Mouse (Mus musculus): ENCODE measurements around the gene Cd2bp2.

DNA sequence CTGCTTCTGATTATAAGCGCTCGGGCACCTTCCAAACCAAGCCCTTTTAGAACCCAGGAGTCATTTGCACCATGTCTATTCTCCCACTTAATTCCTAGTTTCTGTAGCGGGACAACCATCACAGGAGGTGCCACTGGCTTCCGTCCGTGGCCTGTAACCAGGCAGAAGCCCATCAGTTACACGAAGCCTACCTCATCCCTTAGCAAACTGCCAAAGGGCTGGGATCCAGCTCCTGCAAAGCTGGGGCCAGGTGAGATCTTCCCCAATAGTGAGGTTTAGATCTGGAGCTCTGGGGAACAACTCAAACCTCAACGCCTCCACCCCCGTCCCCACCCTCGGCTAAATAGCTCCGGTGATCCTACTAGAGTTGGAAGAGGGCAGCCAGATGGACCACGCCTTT, 634 bp upstream of the Cd2bp2 start:
- TF ChIP-seq CTCF (IDR thresholded peaks at IDR 0.05) (no peak), POLR2A (IDR thresholded peaks at IDR 0.05; ENCODE audit: insufficient read depth, low read depth, low read length) (no peak), EP300 (IDR thresholded peaks at IDR 0.05; ENCODE audit: insufficient read depth, low read depth, low read length) (no peak)

All from heart, adult 2 months (tissue).